Mouse (Mus musculus) stomach, embryonic 16.5 days (tissue): ENCODE results near the gene Nsg2. TPM values are rescaled to one million over a fixed set of nuclear protein-coding genes. Genes with fewer than 3 reads are reported as not detected.
"Not testable (repeated sequence)": the region's sequence is repeated elsewhere in the genome, so short reads cannot be mapped to it uniquely, and the experiment has no call there.

Experiments
- ATAC-seq: fragments of 200-750 bp; cut with Nextera tagmentation; 2 replicates; pipeline ENCODE4 v1.8.0; 2017; ENCODE audit warnings: moderate number of reproducible peaks, moderate TSS enrichment; ENCODE audit not compliant: insufficient read depth, low FRiP score
- H3K27ac ChIP-seq: fragments of 300-500 bp; sonication (generic); 2 replicates; pipeline ENCODE4 v1.5.1; 2014; ENCODE audit warnings: low read length
- H3K27me3 ChIP-seq: fragments of 300-500 bp; sonication (generic); 2 replicates; pipeline ENCODE4 v1.6.1; 2014; ENCODE audit warnings: low read length, control low read depth, mixed read lengths; ENCODE audit not compliant: control insufficient read depth, insufficient read depth
- H3K36me3 ChIP-seq: fragments of 300-500 bp; sonication (generic); 2 replicates; pipeline ENCODE4 v1.6.1; 2014; ENCODE audit warnings: low read length; ENCODE audit not compliant: control insufficient read depth, insufficient read depth
- H3K4me1 ChIP-seq: fragments of 300-500 bp; sonication (generic); 2 replicates; pipeline ENCODE4 v1.6.1; 2014; ENCODE audit warnings: low read length, control low read depth, mixed read lengths; ENCODE audit not compliant: control insufficient read depth, insufficient read depth
- H3K4me2 ChIP-seq: fragments of 300-500 bp; sonication (generic); 2 replicates; pipeline ENCODE4 v1.6.1; 2014; ENCODE audit warnings: low read depth, low read length, mixed read lengths
- H3K4me3 ChIP-seq: fragments of 300-500 bp; sonication (generic); replicated peaks from 2 replicates; pipeline ENCODE4 v1.5.1; 2014; ENCODE audit warnings: mild to moderate bottlenecking, low read length
- H3K9ac ChIP-seq: fragments of 300-500 bp; sonication (generic); 2 replicates; pipeline ENCODE4 v1.6.1; 2014; ENCODE audit warnings: low read length
- H3K9me3 ChIP-seq: fragments of 300-500 bp; sonication (generic); replicated peaks from 2 replicates; pipeline ENCODE4 v1.6.1; 2016; ENCODE audit warnings: low read length, control low read depth; ENCODE audit not compliant: control insufficient read depth
- WGBS: fragments of 180-500 bp; shearing (Covaris S2); extraction: QIAGEN DNeasy Blood & Tissue Kit; methylation state at CpG from one replicate; pipeline ENCODE4 v1.1.7; 2014; 5-methylcytosine and 5-hydroxymethylcytosine counted together
- polyA plus RNA-seq: library from polyadenylated mRNA; unstranded; fragments of >200 nt; fragmentation: Nextera tagmentation; extraction: Ambion mirVana; gene quantifications from 2 replicates; pipeline ENCODE4 v1.2.1, GENCODE M21; 2015

The Nsg2 gene
- 7.8 and 8.2 TPM in 2 replicates for polyA plus RNA-seq

- H3K36me3 ChIP-seq: no peaks in the 10 kb centered on the region
- peak; percentile 88; the same call in 1 of the 2 replicates for ATAC-seq
- WGBS: 0% methylated on average over 16 of the region's 16 CpGs
- no peaks in the 10 kb centered on the region; the same call in 1 of the 2 replicates for H3K4me1 ChIP-seq
- no peaks in the 10 kb centered on the region for H3K9me3 ChIP-seq
- peak within 1 kb of the TSS; percentile 29 for H3K4me3 ChIP-seq
- H3K27ac ChIP-seq: no peak within 1 kb of the TSS
- H3K27me3 ChIP-seq: no peaks in the 10 kb centered on the region
- H3K4me2 ChIP-seq: peak within 1 kb of the TSS; percentile 56
- H3K9ac ChIP-seq: no peak within 1 kb of the TSS; the same call in 1 of the 2 replicates
Observed at GRCm38 (mm10) chr11:32000281-32000680, at the start of gene Nsg2. TSS of gene Nsg2 (plus strand) at chr11:32000463.

- no peak for ATAC-seq
- Histone ChIP-seq H3K4me2 (no peak overlapping the region), H3K4me3 (no peak overlapping the region), H3K9me3 (no peaks in the 10 kb centered on the region), H3K27me3 (no peaks in the 10 kb centered on the region), H3K4me1 (no peaks in the 10 kb centered on the region), H3K9ac (no peak overlapping the region), H3K36me3 (no peaks in the 10 kb centered on the region), H3K27ac (no peak overlapping the region)
Observed at GRCm38 (mm10) chr11:31960071-31960470, 40.2 kb upstream of the Nsg2 start.

- Histone ChIP-seq H3K36me3 (no peaks in the 10 kb centered on the region), H3K9ac (no peak overlapping the region), H3K27ac (no peak overlapping the region), H3K9me3 (no peaks in the 10 kb centered on the region), H3K4me1 (no peaks in the 10 kb centered on the region), H3K4me2 (no peak overlapping the region), H3K4me3 (no peak overlapping the region), H3K27me3 (no peaks in the 10 kb centered on the region)
- 91% methylated on average over 1 of the region's 1 CpGs for WGBS
- no peak for ATAC-seq
Observed at GRCm38 (mm10) chr11:31963993-31964392, 36.3 kb upstream of the Nsg2 start.

GRCm38 (mm10) chr11:31965256-31966134 is 34.8 kb upstream of the Nsg2 start, which contains the start of gene 4930524B15Rik:
TSS of gene 4930524B15Rik (plus strand) at chr11:31965592.
- no peaks in the 10 kb centered on the region for H3K36me3 ChIP-seq
- H3K9me3 ChIP-seq: no peaks in the 10 kb centered on the region
- ATAC-seq: peak; percentile 37; the same call in 1 of the 2 replicates
- H3K4me3 ChIP-seq: peak within 1 kb of the TSS; percentile 37
- H3K9ac ChIP-seq: peak within 1 kb of the TSS; percentile 69
- 39% methylated on average over 49 of the region's 49 CpGs for WGBS
- H3K4me1 ChIP-seq: no peaks in the 10 kb centered on the region
- no peaks in the 10 kb centered on the region for H3K27me3 ChIP-seq
- H3K27ac ChIP-seq: no peak within 1 kb of the TSS
- peak within 1 kb of the TSS; percentile 59 for H3K4me2 ChIP-seq

- Histone ChIP-seq H3K9ac (no peak overlapping the region), H3K27me3 (no peaks in the 10 kb centered on the region), H3K27ac (no peak overlapping the region), H3K36me3 (no peaks in the 10 kb centered on the region), H3K9me3 (no peaks in the 10 kb centered on the region), H3K4me1 (0 out of 2 replicates have a peak, but pooled peaks cover 3% of the 10 kb centered on the region), H3K4me2 (no peak overlapping the region), H3K4me3 (no peak overlapping the region)
- 55% methylated on average over 4 of the region's 4 CpGs for WGBS
- ATAC-seq: no peak
Observed at GRCm38 (mm10) chr11:31974132-31974531, 26.1 kb upstream of the Nsg2 start.

GRCm38 (mm10) chr11:31974826-31975225 is 25.4 kb upstream of the Nsg2 start:
- 0 out of 2 replicates have a peak, but pooled peaks cover 3% of the 10 kb centered on the region for H3K4me1 ChIP-seq
- H3K36me3 ChIP-seq: no peaks in the 10 kb centered on the region
- no peak overlapping the region for H3K9ac ChIP-seq
- H3K9me3 ChIP-seq: no peaks in the 10 kb centered on the region
- H3K4me3 ChIP-seq: no peak overlapping the region
- H3K27me3 ChIP-seq: no peaks in the 10 kb centered on the region
- no peak overlapping the region for H3K4me2 ChIP-seq
- peak overlapping the region; percentile 24 for H3K27ac ChIP-seq
- peak; percentile 53; the same call in 1 of the 2 replicates for ATAC-seq
- WGBS: 19% methylated on average over 8 of the region's 8 CpGs

- Histone ChIP-seq H3K36me3 (no peaks in the 10 kb centered on the region), H3K27me3 (no peaks in the 10 kb centered on the region), H3K4me2 (no peak overlapping the region), H3K4me3 (no peak overlapping the region), H3K4me1 (0 out of 2 replicates have a peak, but pooled peaks cover 3% of the 10 kb centered on the region), H3K9me3 (no peaks in the 10 kb centered on the region), H3K9ac (no peak overlapping the region), H3K27ac (no peak overlapping the region)
- no peak for ATAC-seq
- WGBS: 73% methylated on average over 5 of the region's 5 CpGs
Observed at GRCm38 (mm10) chr11:31975678-31976077, 24.6 kb upstream of the Nsg2 start.

GRCm38 (mm10) chr11:31976137-31976536 is 24.1 kb upstream of the Nsg2 start:
- Histone ChIP-seq H3K4me1 (0 out of 2 replicates have a peak, but pooled peaks cover 3% of the 10 kb centered on the region), H3K4me2 (no peak overlapping the region), H3K27ac (no peak overlapping the region), H3K27me3 (no peaks in the 10 kb centered on the region), H3K4me3 (no peak overlapping the region), H3K36me3 (no peaks in the 10 kb centered on the region), H3K9ac (no peak overlapping the region), H3K9me3 (no peaks in the 10 kb centered on the region)
- 63% methylated on average over 5 of the region's 5 CpGs for WGBS
- no peak for ATAC-seq

- not testable (repeated sequence) for H3K4me1 ChIP-seq
- 88% methylated on average over 5 of the region's 5 CpGs for WGBS
Observed at GRCm38 (mm10) chr11:31980089-31980488, 20.2 kb upstream of the Nsg2 start.

More at GRCm38 (mm10) chr11:31980089-31980488, 20.2 kb upstream of the Nsg2 start:
- not testable (repeated sequence) for ATAC-seq, H3K4me3 ChIP-seq, H3K27me3 ChIP-seq, H3K27ac ChIP-seq, H3K4me2 ChIP-seq, H3K9me3 ChIP-seq, H3K9ac ChIP-seq, H3K36me3 ChIP-seq
